Mouse (Mus musculus): ENCODE measurements around the gene Rgs7bp. TPM values are rescaled to one million over a fixed set of nuclear protein-coding genes. Genes with fewer than 3 reads are reported as not detected.
"Not testable (repeated sequence)": the region's sequence is repeated elsewhere in the genome, so short reads cannot be mapped to it uniquely, and the experiment has no call there.

Gene Rgs7bp
- polyA plus RNA-seq, 1 experiment from 2014 or later: 0.31 TPM

- 52% methylated on average over 6 of the region's 6 CpGs for WGBS (ENCODE audit: insufficient replicate concordance)
- Histone ChIP-seq H3K36me3 (ENCODE audit: control insufficient read depth, insufficient read depth) (no peaks in the 10 kb centered on the region), H3K9me3 (replicated peaks; ENCODE audit: control insufficient read depth, low read length) (no peaks in the 10 kb centered on the region), H3K27ac (ENCODE audit: low read length) (no peak overlapping the region), H3K4me2 (ENCODE audit: low read depth, low read length) (no peak overlapping the region), H3K9ac (ENCODE audit: low read depth, low read length) (no peak overlapping the region), H3K4me1 (ENCODE audit: control insufficient read depth, low read depth, low read length) (no peaks in the 10 kb centered on the region), H3K27me3 (ENCODE audit: control insufficient read depth, insufficient read depth, low read depth, low read length) (no peaks in the 10 kb centered on the region), H3K4me3 (ENCODE audit: low read depth, low read length) (no peak overlapping the region)
- no peak for ATAC-seq (ENCODE audit: low read depth)
Observed at GRCm38 (mm10) chr13:104931635-104932532, 122.8 kb downstream of the Rgs7bp start.

GRCm38 (mm10) chr13:104930814-104931213 is 123.9 kb downstream of the Rgs7bp start:
- 52% methylated on average over 3 of the region's 3 CpGs for WGBS (ENCODE audit: insufficient replicate concordance)
- H3K4me3 ChIP-seq (ENCODE audit: low read depth, low read length): no peak overlapping the region
- no peaks in the 10 kb centered on the region for H3K27me3 ChIP-seq (ENCODE audit: control insufficient read depth, insufficient read depth, low read depth, low read length)
- ATAC-seq (ENCODE audit: low read depth): no peak
- no peak overlapping the region for H3K27ac ChIP-seq (ENCODE audit: low read length)
- no peaks in the 10 kb centered on the region for H3K36me3 ChIP-seq (ENCODE audit: control insufficient read depth, insufficient read depth)
- no peaks in the 10 kb centered on the region for H3K4me1 ChIP-seq (ENCODE audit: control insufficient read depth, low read depth, low read length)
- no peaks in the 10 kb centered on the region for H3K9me3 ChIP-seq (replicated peaks; ENCODE audit: control insufficient read depth, low read length)
- H3K9ac ChIP-seq (ENCODE audit: low read depth, low read length): no peak overlapping the region
- H3K4me2 ChIP-seq (ENCODE audit: low read depth, low read length): no peak overlapping the region

GRCm38 (mm10) chr13:104918663-104919062 is 136.1 kb downstream of the Rgs7bp start:
- Histone ChIP-seq H3K9me3 (replicated peaks; ENCODE audit: control insufficient read depth, low read length) (no peaks in the 10 kb centered on the region; the same call in 1 of the 2 replicates), H3K4me2 (ENCODE audit: low read depth, low read length) (no peak overlapping the region), H3K27ac (ENCODE audit: low read length) (no peak overlapping the region), H3K4me3 (ENCODE audit: low read depth, low read length) (no peak overlapping the region), H3K9ac (ENCODE audit: low read depth, low read length) (no peak overlapping the region), H3K4me1 (ENCODE audit: control insufficient read depth, low read depth, low read length) (no peaks in the 10 kb centered on the region), H3K27me3 (ENCODE audit: control insufficient read depth, insufficient read depth, low read depth, low read length) (no peaks in the 10 kb centered on the region), H3K36me3 (ENCODE audit: control insufficient read depth, insufficient read depth) (no peaks in the 10 kb centered on the region)
- WGBS (ENCODE audit: insufficient replicate concordance): 72% methylated on average over 16 of the region's 16 CpGs
- ATAC-seq (ENCODE audit: low read depth): no peak

- not testable (repeated sequence) for H3K4me3 ChIP-seq (ENCODE audit: low read depth, low read length); H3K4me2 ChIP-seq (ENCODE audit: low read depth, low read length); H3K36me3 ChIP-seq (ENCODE audit: control insufficient read depth, insufficient read depth); H3K27ac ChIP-seq (ENCODE audit: low read length); H3K9ac ChIP-seq (ENCODE audit: low read depth, low read length); H3K4me1 ChIP-seq (ENCODE audit: control insufficient read depth, low read depth, low read length); H3K9me3 ChIP-seq (replicated peaks; ENCODE audit: control insufficient read depth, low read length); H3K27me3 ChIP-seq (ENCODE audit: control insufficient read depth, insufficient read depth, low read depth, low read length); ATAC-seq (ENCODE audit: low read depth)
- WGBS (ENCODE audit: insufficient replicate concordance): 75% methylated on average over 6 of the region's 6 CpGs
Observed at GRCm38 (mm10) chr13:104916771-104917170, 138.0 kb downstream of the Rgs7bp start.

- Histone ChIP-seq H3K27ac (ENCODE audit: low read length) (no peak overlapping the region), H3K27me3 (ENCODE audit: control insufficient read depth, insufficient read depth, low read depth, low read length) (no peaks in the 10 kb centered on the region), H3K4me1 (ENCODE audit: control insufficient read depth, low read depth, low read length) (no peaks in the 10 kb centered on the region), H3K9ac (ENCODE audit: low read depth, low read length) (no peak overlapping the region), H3K9me3 (replicated peaks; ENCODE audit: control insufficient read depth, low read length) (no peaks in the 10 kb centered on the region; the same call in 1 of the 2 replicates), H3K4me2 (ENCODE audit: low read depth, low read length) (no peak overlapping the region), H3K4me3 (ENCODE audit: low read depth, low read length) (no peak overlapping the region), H3K36me3 (ENCODE audit: control insufficient read depth, insufficient read depth) (no peaks in the 10 kb centered on the region)
- 73% methylated on average over 2 of the region's 2 CpGs for WGBS (ENCODE audit: insufficient replicate concordance)
- no peak for ATAC-seq (ENCODE audit: low read depth)
Observed at GRCm38 (mm10) chr13:104916106-104916505, 138.6 kb downstream of the Rgs7bp start.

GRCm38 (mm10) chr13:104914288-104914895 is 140.3 kb downstream of the Rgs7bp start:
- Histone ChIP-seq H3K27me3 (ENCODE audit: control insufficient read depth, insufficient read depth, low read depth, low read length) (no peaks in the 10 kb centered on the region), H3K4me2 (ENCODE audit: low read depth, low read length) (no peak overlapping the region), H3K9ac (ENCODE audit: low read depth, low read length) (no peak overlapping the region), H3K4me1 (ENCODE audit: control insufficient read depth, low read depth, low read length) (no peaks in the 10 kb centered on the region), H3K27ac (ENCODE audit: low read length) (no peak overlapping the region), H3K36me3 (ENCODE audit: control insufficient read depth, insufficient read depth) (no peaks in the 10 kb centered on the region), H3K9me3 (replicated peaks; ENCODE audit: control insufficient read depth, low read length) (no peaks in the 10 kb centered on the region; the same call in 1 of the 2 replicates), H3K4me3 (ENCODE audit: low read depth, low read length) (no peak overlapping the region)
- no peak for ATAC-seq (ENCODE audit: low read depth)
- WGBS (ENCODE audit: insufficient replicate concordance): 86% methylated on average over 17 of the region's 17 CpGs

- H3K36me3 ChIP-seq (ENCODE audit: control insufficient read depth, insufficient read depth); H3K9ac ChIP-seq (ENCODE audit: low read depth, low read length); H3K4me3 ChIP-seq (ENCODE audit: low read depth, low read length); H3K9me3 ChIP-seq (replicated peaks; ENCODE audit: control insufficient read depth, low read length); H3K27ac ChIP-seq (ENCODE audit: low read length); ATAC-seq (ENCODE audit: low read depth); H3K27me3 ChIP-seq (ENCODE audit: control insufficient read depth, insufficient read depth, low read depth, low read length); H3K4me1 ChIP-seq (ENCODE audit: control insufficient read depth, low read depth, low read length); H3K4me2 ChIP-seq (ENCODE audit: low read depth, low read length): not testable (repeated sequence)
- 55% methylated on average over 5 of the region's 5 CpGs for whole genome bisulfite sequencing (ENCODE audit: insufficient replicate concordance)
Observed at GRCm38 (mm10) chr13:104911626-104912025, 143.1 kb downstream of the Rgs7bp start.

GRCm38 (mm10) chr13:104911006-104911405 is 143.7 kb downstream of the Rgs7bp start:
- H3K4me2 ChIP-seq (ENCODE audit: low read depth, low read length); H3K27me3 ChIP-seq (ENCODE audit: control insufficient read depth, insufficient read depth, low read depth, low read length); H3K9me3 ChIP-seq (replicated peaks; ENCODE audit: control insufficient read depth, low read length); ATAC-seq (ENCODE audit: low read depth); H3K9ac ChIP-seq (ENCODE audit: low read depth, low read length); H3K36me3 ChIP-seq (ENCODE audit: control insufficient read depth, insufficient read depth); H3K27ac ChIP-seq (ENCODE audit: low read length); H3K4me3 ChIP-seq (ENCODE audit: low read depth, low read length); H3K4me1 ChIP-seq (ENCODE audit: control insufficient read depth, low read depth, low read length): not testable (repeated sequence)
- WGBS (ENCODE audit: insufficient replicate concordance): 78% methylated on average over 1 of the region's 1 CpGs

- no peaks in the 10 kb centered on the region for H3K4me1 ChIP-seq (ENCODE audit: control insufficient read depth, low read depth, low read length)
- no peak for ATAC-seq (ENCODE audit: low read depth)
- H3K4me2 ChIP-seq (ENCODE audit: low read depth, low read length): no peak overlapping the region
- H3K4me3 ChIP-seq (ENCODE audit: low read depth, low read length): no peak overlapping the region
- H3K36me3 ChIP-seq (ENCODE audit: control insufficient read depth, insufficient read depth): no peaks in the 10 kb centered on the region
- WGBS (ENCODE audit: insufficient replicate concordance): 54% methylated on average over 7 of the region's 7 CpGs
- H3K9me3 ChIP-seq (replicated peaks; ENCODE audit: control insufficient read depth, low read length): no peaks in the 10 kb centered on the region
- no peak overlapping the region for H3K27ac ChIP-seq (ENCODE audit: low read length)
- no peaks in the 10 kb centered on the region for H3K27me3 ChIP-seq (ENCODE audit: control insufficient read depth, insufficient read depth, low read depth, low read length)
- no peak overlapping the region for H3K9ac ChIP-seq (ENCODE audit: low read depth, low read length)
Observed at GRCm38 (mm10) chr13:104908691-104909090, 146.0 kb downstream of the Rgs7bp start.

Data from liver, embryonic 16.5 days (tissue).